Mouse (Mus musculus): Measurements from ENCODE around the gene Zfp934. TPM values are rescaled to one million over a fixed set of nuclear protein-coding genes. Genes with fewer than 3 reads are reported as not detected.

The Zfp934 gene
- polyA plus RNA-seq, 1 experiment = 1.5 TPM

Small RNA genes lying within 50 kb of the gene (microRNA-seq; reads per million reads assigned to microRNA genes)
- not detected for gene Gm22256 (ENCODE audit: borderline microRNAs expressed)

Other genes starting within 250 kb of the Zfp934 start
- 0.49 TPM for gene Gm3604, start 188.0 kb downstream of the Zfp934 start, polyA plus RNA-seq (2012; fragmentation: generic; extraction: Trizol)
- gene Gm49359, start 104.4 kb downstream of the Zfp934 start, polyA plus RNA-seq (2012; fragmentation: generic; extraction: Trizol) = 1.1 TPM
- gene Zfp935, start 12.7 kb downstream of the Zfp934 start, polyA plus RNA-seq (2012; fragmentation: generic; extraction: Trizol) = not detected
- gene 6720489N17Rik, start 53.0 kb upstream of the Zfp934 start, polyA plus RNA-seq (2012; fragmentation: generic; extraction: Trizol) = 0.49 TPM
- gene Platr25, start 189.5 kb upstream of the Zfp934 start, polyA plus RNA-seq (2012; fragmentation: generic; extraction: Trizol) = 2.4 TPM
- 0.32 TPM for gene Gm5141, start 214.6 kb upstream of the Zfp934 start, polyA plus RNA-seq (2012; fragmentation: generic; extraction: Trizol)